Mouse (Mus musculus): Measurements from ENCODE around the gene Creb3.
A peak's percentile ranks its signal among the peaks of the same experiment; 100 is the strongest.

The Creb3 gene

GRCm38 (mm10) chr4:43558028-43558630, 4.0 kb upstream of the Creb3 start:
- DNase-seq (ENCODE audit: low read depth, low spot score), result no peak

- DNase-seq (ENCODE audit: low read depth, low spot score), result no peak
These were observed 3.3 kb upstream of the Creb3 start for GRCm38 (mm10) chr4:43558631-43559356.

- peak; percentile 33 for DNase-seq (ENCODE audit: low read depth, low spot score)
These were observed 2.5 kb upstream of the Creb3 start for GRCm38 (mm10) chr4:43559519-43560242.

GRCm38 (mm10) chr4:43560243-43560611, 1.9 kb upstream of the Creb3 start:
- DNase-seq (ENCODE audit: low read depth, low spot score), result peak; percentile 70

GRCm38 (mm10) chr4:43560976-43561375, 1.2 kb upstream of the Creb3 start:
- DNase-seq (ENCODE audit: low read depth, low spot score), result peak; percentile 48

- no peak for DNase-seq (ENCODE audit: low read depth, low spot score)
These were observed 616 bp upstream of the Creb3 start for GRCm38 (mm10) chr4:43561436-43561996.

- no peak for DNase-seq (ENCODE audit: low read depth, low spot score)
These were observed 853 bp downstream of the Creb3 start for GRCm38 (mm10) chr4:43562769-43563600.

GRCm38 (mm10) chr4:43563601-43563875, 1.4 kb downstream of the Creb3 start:
- DNase-seq (ENCODE audit: low read depth, low spot score), result no peak

GRCm38 (mm10) chr4:43564231-43564630, 2.1 kb downstream of the Creb3 start:
- no peak for DNase-seq (ENCODE audit: low read depth, low spot score)

GRCm38 (mm10) chr4:43567140-43567539, 5.0 kb downstream of the Creb3 start:
- no peak for DNase-seq (ENCODE audit: low read depth, low spot score)

- DNase-seq (ENCODE audit: low read depth, low spot score), result no peak
These were observed 9.4 kb downstream of the Creb3 start for GRCm38 (mm10) chr4:43571395-43572045.

- DNase-seq (ENCODE audit: low read depth, low spot score), result no peak
These were observed 11.4 kb downstream of the Creb3 start for GRCm38 (mm10) chr4:43573561-43573960.

GRCm38 (mm10) chr4:43575356-43575755, 13.2 kb downstream of the Creb3 start:
- no peak for DNase-seq (ENCODE audit: low read depth, low spot score)

- no peak for DNase-seq (ENCODE audit: low read depth, low spot score)
These were observed 15.2 kb downstream of the Creb3 start for GRCm38 (mm10) chr4:43577237-43577881.

GRCm38 (mm10) chr4:43578376-43579204, 16.5 kb downstream of the Creb3 start, which contains the start of the genes Rgp1 and Gba2:
Gene Rgp1 (plus strand): TSS chr4:43578715.
Gene Gba2 (minus strand): TSS chr4:43578873.
- DNase-seq (ENCODE audit: low read depth, low spot score), result peak; percentile 93

GRCm38 (mm10) chr4:43579256-43579655, 17.1 kb downstream of the Creb3 start:
- no peak for DNase-seq (ENCODE audit: low read depth, low spot score)

GRCm38 (mm10) chr4:43579731-43580130, 17.6 kb downstream of the Creb3 start:
- no peak for DNase-seq (ENCODE audit: low read depth, low spot score)

GRCm38 (mm10) chr4:43580721-43581120, 18.6 kb downstream of the Creb3 start:
- DNase-seq (ENCODE audit: low read depth, low spot score), result no peak

- no peak for DNase-seq (ENCODE audit: low read depth, low spot score)
These were observed 19.2 kb downstream of the Creb3 start for GRCm38 (mm10) chr4:43581381-43581780.

- no peak for DNase-seq (ENCODE audit: low read depth, low spot score)
These were observed 20.1 kb downstream of the Creb3 start for GRCm38 (mm10) chr4:43582241-43582640.

All from A20 (cell line).